Mouse (Mus musculus): ENCODE measurements around the gene Ifi206.

GRCm38 (mm10) chr1:173521452-173521851 lies 30.6 kb upstream of the Ifi206 start:
- TF ChIP-seq CTCF (IDR thresholded peaks at IDR 0.05; ENCODE audit: low read depth) (no peak), EP300 (optimal IDR thresholded peaks at IDR 0.05) (no peak)
